Mouse (Mus musculus): ENCODE data around the gene Magi2.

- TF ChIP-seq CTCF (IDR thresholded peaks at IDR 0.05) (no peak), EP300 (IDR thresholded peaks at IDR 0.05) (no peak)
These were observed 439.6 kb downstream of the Magi2 start for GRCm38 (mm10) chr5:19666416-19666815.

All from lung, postnatal 0 days (tissue).